Mouse (Mus musculus): ENCODE results near the gene Actr2.
"Not testable (repeated sequence)": the region's sequence is repeated elsewhere in the genome, so short reads cannot be mapped to it uniquely, and the experiment has no call there.

Actr2 gene

GRCm38 (mm10) chr11:20045586-20045985 is 67.1 kb downstream of the Actr2 start:
- DNase-seq (ENCODE audit: low read depth, low spot score) = no peak

- DNase-seq (ENCODE audit: low read depth, low spot score) = peak; percentile 89
Measured at GRCm38 (mm10) chr11:20043256-20043655, 69.5 kb downstream of the Actr2 start.

- no peak for DNase-seq (ENCODE audit: low read depth, low spot score)
Measured at GRCm38 (mm10) chr11:20042106-20042505, 70.6 kb downstream of the Actr2 start.

- DNase-seq (ENCODE audit: low read depth, low spot score) = peak; percentile 80
Measured at GRCm38 (mm10) chr11:20041164-20041920, 71.4 kb downstream of the Actr2 start.

- DNase-seq (ENCODE audit: low read depth, low spot score) = no peak
Measured at GRCm38 (mm10) chr11:20038723-20039122, 74.0 kb downstream of the Actr2 start.

- no peak for DNase-seq (ENCODE audit: low read depth, low spot score)
Measured at GRCm38 (mm10) chr11:20037739-20038138, 75.0 kb downstream of the Actr2 start.

GRCm38 (mm10) chr11:20035972-20036371 is 76.7 kb downstream of the Actr2 start:
- DNase-seq (ENCODE audit: low read depth, low spot score) = no peak

GRCm38 (mm10) chr11:20035343-20035928 is 77.3 kb downstream of the Actr2 start:
- DNase-seq (ENCODE audit: low read depth, low spot score) = no peak

GRCm38 (mm10) chr11:20034337-20034947 is 78.3 kb downstream of the Actr2 start:
- no peak for DNase-seq (ENCODE audit: low read depth, low spot score)

- no peak for DNase-seq (ENCODE audit: low read depth, low spot score)
Measured at GRCm38 (mm10) chr11:20033541-20034160, 79.1 kb downstream of the Actr2 start.

GRCm38 (mm10) chr11:20031536-20031935 is 81.2 kb downstream of the Actr2 start:
- peak; percentile 78 for DNase-seq (ENCODE audit: low read depth, low spot score)

- DNase-seq (ENCODE audit: low read depth, low spot score) = not testable (repeated sequence)
Measured at GRCm38 (mm10) chr11:20030973-20031372, 81.7 kb downstream of the Actr2 start.

GRCm38 (mm10) chr11:20029014-20029413 is 83.7 kb downstream of the Actr2 start:
- DNase-seq (ENCODE audit: low read depth, low spot score) = no peak

- DNase-seq (ENCODE audit: low read depth, low spot score) = no peak
Measured at GRCm38 (mm10) chr11:20028396-20028795, 84.3 kb downstream of the Actr2 start.

GRCm38 (mm10) chr11:20027719-20028118 is 85.0 kb downstream of the Actr2 start:
- DNase-seq (ENCODE audit: low read depth, low spot score) = no peak

GRCm38 (mm10) chr11:20025899-20026298 is 86.8 kb downstream of the Actr2 start:
- no peak for DNase-seq (ENCODE audit: low read depth, low spot score)

- no peak for DNase-seq (ENCODE audit: low read depth, low spot score)
Measured at GRCm38 (mm10) chr11:20022911-20023482, 89.7 kb downstream of the Actr2 start.

GRCm38 (mm10) chr11:20022462-20022861 is 90.3 kb downstream of the Actr2 start:
- DNase-seq (ENCODE audit: low read depth, low spot score) = no peak

- DNase-seq (ENCODE audit: low read depth, low spot score) = no peak
Measured at GRCm38 (mm10) chr11:20020720-20021119, 92.0 kb downstream of the Actr2 start.

- no peak for DNase-seq (ENCODE audit: low read depth, low spot score)
Measured at GRCm38 (mm10) chr11:20018905-20019304, 93.8 kb downstream of the Actr2 start.

- DNase-seq (ENCODE audit: low read depth, low spot score) = no peak
Measured at GRCm38 (mm10) chr11:20017937-20018336, 94.8 kb downstream of the Actr2 start.

- DNase-seq (ENCODE audit: low read depth, low spot score) = no peak
Measured at GRCm38 (mm10) chr11:20013366-20013765, 99.3 kb downstream of the Actr2 start.
